Mouse (Mus musculus): ENCODE results near the gene Mrpl1. TPM values are rescaled to one million over a fixed set of nuclear protein-coding genes. Genes with fewer than 3 reads are reported as not detected.

Gene Mrpl1
- polyA plus RNA-seq, 1 experiment, result 36.6 TPM

DNA sequence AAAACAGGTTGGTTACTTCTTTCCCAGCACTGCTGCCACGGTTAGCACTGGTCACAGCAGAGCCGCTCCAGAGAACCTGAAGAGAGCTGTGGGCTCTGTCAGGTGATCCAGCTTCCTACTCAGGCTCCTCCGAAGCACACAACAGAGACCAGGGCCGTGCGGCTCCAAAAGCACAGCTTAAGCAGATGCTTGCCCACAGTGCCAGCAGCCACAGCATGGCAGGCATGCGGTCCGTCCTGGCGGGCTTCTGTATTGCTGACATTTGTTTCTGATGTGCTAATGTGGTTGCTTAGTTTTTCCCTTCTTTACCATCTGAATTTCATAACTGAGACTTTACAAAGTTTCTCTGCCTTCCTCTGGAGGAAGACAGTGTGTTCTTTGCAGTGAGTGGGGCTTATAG, 17.2 kb downstream of the Mrpl1 start:
- H3K27ac ChIP-seq (replicated peaks; ENCODE audit: low read depth, low read length), result no peak overlapping the region
- peaks cover 2% of the 10 kb centered on the region; the same call in 1 of the 2 replicates for H3K4me1 ChIP-seq (ENCODE audit: control insufficient read depth, insufficient read depth, insufficient read length, low read length)
- no peak overlapping the region for H3K4me3 ChIP-seq (ENCODE audit: insufficient read depth, low read depth, low read length)

DNA sequence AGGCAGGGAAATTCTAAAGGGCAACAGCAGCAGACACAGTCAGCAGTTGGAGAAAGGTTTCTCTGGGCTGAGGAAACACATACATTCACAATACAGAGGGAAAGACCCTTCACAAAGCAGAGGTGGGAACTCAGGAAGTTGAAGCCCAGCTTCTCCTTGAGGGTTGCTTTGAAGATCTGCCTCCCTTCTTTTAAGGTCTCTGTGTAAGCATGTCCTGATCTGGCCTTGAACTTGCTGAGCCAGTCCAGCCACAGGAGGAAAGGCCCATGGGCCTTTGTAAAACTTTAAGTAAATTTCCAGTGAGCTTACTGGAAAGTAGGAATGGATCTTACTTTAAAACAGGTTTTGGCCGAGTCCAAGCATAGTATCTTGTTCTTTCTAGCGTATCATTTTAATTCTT, 19.7 kb downstream of the Mrpl1 start:
- Histone ChIP-seq H3K4me1 (ENCODE audit: control insufficient read depth, insufficient read depth, insufficient read length, low read length) (no peaks in the 10 kb centered on the region), H3K27ac (replicated peaks; ENCODE audit: low read depth, low read length) (no peak overlapping the region), H3K4me3 (ENCODE audit: insufficient read depth, low read depth, low read length) (no peak overlapping the region)

GRCm38 (mm10) chr5:96238797-96239196, 29.5 kb downstream of the Mrpl1 start:
- H3K27ac ChIP-seq (replicated peaks; ENCODE audit: low read depth, low read length), result no peak overlapping the region
- H3K4me1 ChIP-seq (ENCODE audit: control insufficient read depth, insufficient read depth, insufficient read length, low read length), result no peaks in the 10 kb centered on the region
- no peak overlapping the region for H3K4me3 ChIP-seq (ENCODE audit: insufficient read depth, low read depth, low read length)

- Histone ChIP-seq H3K27ac (replicated peaks; ENCODE audit: low read depth, low read length) (no peak overlapping the region), H3K4me1 (ENCODE audit: control insufficient read depth, insufficient read depth, insufficient read length, low read length) (no peaks in the 10 kb centered on the region), H3K4me3 (ENCODE audit: insufficient read depth, low read depth, low read length) (no peak overlapping the region)
Observed at GRCm38 (mm10) chr5:96240856-96241255, 31.6 kb downstream of the Mrpl1 start.

- no peak overlapping the region for H3K27ac ChIP-seq (replicated peaks; ENCODE audit: low read depth, low read length)
- H3K4me3 ChIP-seq (ENCODE audit: insufficient read depth, low read depth, low read length), result no peak overlapping the region
- no peaks in the 10 kb centered on the region for H3K4me1 ChIP-seq (ENCODE audit: control insufficient read depth, insufficient read depth, insufficient read length, low read length)
Observed at GRCm38 (mm10) chr5:96244511-96244910, 35.2 kb downstream of the Mrpl1 start.

DNA sequence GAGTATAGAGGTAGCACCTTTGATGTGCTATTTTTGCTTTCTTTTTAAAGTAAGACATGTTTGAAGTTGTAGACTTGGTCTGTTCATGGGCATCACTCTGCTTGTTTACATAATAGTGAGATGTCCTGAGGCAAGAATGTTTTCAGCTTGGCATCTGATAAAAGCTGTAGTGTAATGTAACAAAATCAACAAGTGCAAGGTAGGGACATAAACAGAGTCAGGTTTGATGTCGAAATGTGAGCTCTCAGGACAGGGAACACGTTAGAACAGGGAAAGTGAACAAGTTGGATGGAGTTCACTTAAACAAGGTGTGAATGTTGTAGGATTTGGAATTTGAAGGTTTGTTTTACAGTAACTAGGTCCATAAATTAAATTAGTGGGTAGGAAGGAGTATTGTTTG, 44.7 kb downstream of the Mrpl1 start:
- H3K4me1 ChIP-seq (ENCODE audit: control insufficient read depth, insufficient read depth, insufficient read length, low read length), result no peaks in the 10 kb centered on the region
- H3K4me3 ChIP-seq (ENCODE audit: insufficient read depth, low read depth, low read length), result no peak overlapping the region
- H3K27ac ChIP-seq (replicated peaks; ENCODE audit: low read depth, low read length), result no peak overlapping the region

- H3K27ac ChIP-seq (replicated peaks; ENCODE audit: low read depth, low read length), result no peak overlapping the region
- H3K4me3 ChIP-seq (ENCODE audit: insufficient read depth, low read depth, low read length), result no peak overlapping the region
- no peaks in the 10 kb centered on the region for H3K4me1 ChIP-seq (ENCODE audit: control insufficient read depth, insufficient read depth, insufficient read length, low read length)
Observed at GRCm38 (mm10) chr5:96255166-96255565, 45.9 kb downstream of the Mrpl1 start.

DNA sequence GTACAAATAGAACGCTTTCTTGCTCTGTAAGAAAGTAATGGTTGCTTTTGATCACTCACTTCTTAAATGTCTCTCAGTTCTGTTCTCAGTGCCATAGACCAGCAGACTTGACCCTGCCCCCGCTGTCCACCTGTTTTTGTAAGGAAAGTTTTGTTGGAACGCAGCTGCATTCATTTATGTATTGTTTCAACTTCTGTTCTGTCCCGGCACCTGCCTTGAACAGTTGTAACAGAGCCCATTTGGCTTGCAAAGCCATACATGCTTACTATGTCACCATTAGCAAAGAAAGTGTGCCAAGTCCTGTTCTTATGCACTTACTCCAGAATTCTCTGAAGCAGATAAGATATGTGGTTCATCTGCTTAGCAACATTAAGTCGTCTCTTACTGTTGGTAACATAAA, 48.9 kb downstream of the Mrpl1 start:
- H3K4me1 ChIP-seq (ENCODE audit: control insufficient read depth, insufficient read depth, insufficient read length, low read length), result no peaks in the 10 kb centered on the region
- no peak overlapping the region for H3K4me3 ChIP-seq (ENCODE audit: insufficient read depth, low read depth, low read length)
- H3K27ac ChIP-seq (replicated peaks; ENCODE audit: low read depth, low read length), result no peak overlapping the region

DNA sequence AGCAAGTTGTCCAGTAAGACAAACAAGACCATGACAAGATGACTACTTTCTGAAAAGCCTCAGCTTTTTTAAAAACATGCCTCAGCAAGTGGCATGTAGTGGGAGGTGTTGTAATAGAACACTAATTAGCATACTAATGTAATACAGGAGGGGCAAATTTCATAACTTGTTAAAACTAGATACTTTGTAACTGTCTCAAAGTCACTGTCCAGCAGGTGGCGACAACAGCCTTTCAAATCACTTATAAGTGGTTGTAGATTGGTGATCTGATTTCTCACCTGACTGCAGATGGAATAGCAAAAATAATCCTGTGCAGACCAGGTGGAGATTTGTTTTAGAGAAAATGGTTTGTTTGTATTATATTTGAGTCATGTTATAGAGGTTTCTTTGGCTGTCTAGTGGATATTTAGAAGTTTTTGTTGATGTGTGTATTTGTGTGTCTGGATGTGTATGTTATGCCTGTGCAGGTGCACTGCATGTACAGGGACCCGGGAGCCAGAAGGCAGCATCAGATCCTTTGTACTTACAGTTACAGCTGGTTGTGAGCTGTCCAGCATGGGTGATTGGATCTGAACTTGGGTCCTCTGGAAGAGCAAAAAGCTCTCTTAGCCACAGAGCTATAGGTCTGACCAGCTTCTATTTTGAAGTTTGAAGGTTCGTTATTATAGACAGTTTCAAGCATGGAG, 57.9 kb downstream of the Mrpl1 start:
- Histone ChIP-seq H3K27ac (replicated peaks; ENCODE audit: low read depth, low read length) (no peak overlapping the region), H3K4me1 (ENCODE audit: control insufficient read depth, insufficient read depth, insufficient read length, low read length) (no peaks in the 10 kb centered on the region), H3K4me3 (ENCODE audit: insufficient read depth, low read depth, low read length) (no peak overlapping the region)

- Histone ChIP-seq H3K4me1 (ENCODE audit: control insufficient read depth, insufficient read depth, insufficient read length, low read length) (no peaks in the 10 kb centered on the region), H3K4me3 (ENCODE audit: insufficient read depth, low read depth, low read length) (no peak overlapping the region), H3K27ac (replicated peaks; ENCODE audit: low read depth, low read length) (no peak overlapping the region)
Observed at GRCm38 (mm10) chr5:96271070-96271469, 61.8 kb downstream of the Mrpl1 start.

- no peak overlapping the region for H3K27ac ChIP-seq (replicated peaks; ENCODE audit: low read depth, low read length)
- no peak overlapping the region for H3K4me3 ChIP-seq (ENCODE audit: insufficient read depth, low read depth, low read length)
- no peaks in the 10 kb centered on the region for H3K4me1 ChIP-seq (ENCODE audit: control insufficient read depth, insufficient read depth, insufficient read length, low read length)
Observed at GRCm38 (mm10) chr5:96305786-96306185, 96.5 kb downstream of the Mrpl1 start.

DNA sequence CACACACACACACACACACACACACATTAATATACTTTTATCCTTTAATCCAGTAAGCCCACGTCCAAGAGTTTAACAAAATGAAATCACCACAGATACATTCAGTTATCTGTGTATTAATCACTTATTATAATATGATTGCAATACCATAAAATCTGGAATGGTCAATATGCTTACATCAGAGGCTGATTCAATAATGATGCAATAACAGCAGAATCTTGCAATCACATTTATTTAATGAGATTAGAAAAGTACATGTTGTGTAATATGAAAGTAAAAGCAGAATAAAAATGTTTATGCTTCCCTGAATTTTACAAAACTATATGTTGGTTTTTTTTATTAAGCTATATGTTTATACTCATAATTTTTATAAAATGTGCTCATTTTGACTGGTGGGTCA, 97.0 kb downstream of the Mrpl1 start:
- H3K4me3 ChIP-seq (ENCODE audit: insufficient read depth, low read depth, low read length), result no peak overlapping the region
- no peaks in the 10 kb centered on the region for H3K4me1 ChIP-seq (ENCODE audit: control insufficient read depth, insufficient read depth, insufficient read length, low read length)
- no peak overlapping the region for H3K27ac ChIP-seq (replicated peaks; ENCODE audit: low read depth, low read length)

GRCm38 (mm10) chr5:96306826-96307225, 97.5 kb downstream of the Mrpl1 start:
- H3K4me1 ChIP-seq (ENCODE audit: control insufficient read depth, insufficient read depth, insufficient read length, low read length), result no peaks in the 10 kb centered on the region
- no peak overlapping the region for H3K4me3 ChIP-seq (ENCODE audit: insufficient read depth, low read depth, low read length)
- no peak overlapping the region for H3K27ac ChIP-seq (replicated peaks; ENCODE audit: low read depth, low read length)

- Histone ChIP-seq H3K4me3 (ENCODE audit: insufficient read depth, low read depth, low read length) (no peak overlapping the region), H3K4me1 (ENCODE audit: control insufficient read depth, insufficient read depth, insufficient read length, low read length) (no peaks in the 10 kb centered on the region), H3K27ac (replicated peaks; ENCODE audit: low read depth, low read length) (no peak overlapping the region)
Observed at GRCm38 (mm10) chr5:96308086-96308485, 98.8 kb downstream of the Mrpl1 start.

GRCm38 (mm10) chr5:96308645-96309044, 99.4 kb downstream of the Mrpl1 start:
- Histone ChIP-seq H3K4me3 (ENCODE audit: insufficient read depth, low read depth, low read length) (no peak overlapping the region), H3K27ac (replicated peaks; ENCODE audit: low read depth, low read length) (no peak overlapping the region), H3K4me1 (ENCODE audit: control insufficient read depth, insufficient read depth, insufficient read length, low read length) (no peaks in the 10 kb centered on the region)

DNA sequence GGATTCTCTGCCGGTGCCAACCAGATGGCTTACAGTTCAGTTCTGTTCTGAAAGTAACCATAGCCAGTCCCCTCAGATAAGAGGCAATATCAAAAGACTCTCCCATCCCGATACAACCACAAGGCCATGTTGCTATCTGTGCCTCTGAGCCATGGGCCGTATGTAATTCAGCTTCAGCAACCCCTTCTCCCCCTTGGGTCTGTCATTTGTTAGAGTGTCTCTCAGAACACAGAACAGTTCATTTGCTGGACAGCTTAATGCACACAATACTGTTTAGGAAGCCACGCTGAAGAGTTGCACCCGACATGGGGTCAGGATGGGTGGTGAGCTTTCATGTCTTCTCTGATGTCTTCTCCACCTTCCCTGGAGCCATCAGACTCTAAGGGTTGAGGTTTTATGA, 100.3 kb downstream of the Mrpl1 start:
- H3K4me3 ChIP-seq (ENCODE audit: insufficient read depth, low read depth, low read length), result no peak overlapping the region
- no peak overlapping the region for H3K27ac ChIP-seq (replicated peaks; ENCODE audit: low read depth, low read length)
- no peaks in the 10 kb centered on the region for H3K4me1 ChIP-seq (ENCODE audit: control insufficient read depth, insufficient read depth, insufficient read length, low read length)

Data from brown adipose tissue, adult 24 weeks (tissue).